Mouse (Mus musculus): ENCODE measurements around the gene Acot13.

Gene Acot13

DNA sequence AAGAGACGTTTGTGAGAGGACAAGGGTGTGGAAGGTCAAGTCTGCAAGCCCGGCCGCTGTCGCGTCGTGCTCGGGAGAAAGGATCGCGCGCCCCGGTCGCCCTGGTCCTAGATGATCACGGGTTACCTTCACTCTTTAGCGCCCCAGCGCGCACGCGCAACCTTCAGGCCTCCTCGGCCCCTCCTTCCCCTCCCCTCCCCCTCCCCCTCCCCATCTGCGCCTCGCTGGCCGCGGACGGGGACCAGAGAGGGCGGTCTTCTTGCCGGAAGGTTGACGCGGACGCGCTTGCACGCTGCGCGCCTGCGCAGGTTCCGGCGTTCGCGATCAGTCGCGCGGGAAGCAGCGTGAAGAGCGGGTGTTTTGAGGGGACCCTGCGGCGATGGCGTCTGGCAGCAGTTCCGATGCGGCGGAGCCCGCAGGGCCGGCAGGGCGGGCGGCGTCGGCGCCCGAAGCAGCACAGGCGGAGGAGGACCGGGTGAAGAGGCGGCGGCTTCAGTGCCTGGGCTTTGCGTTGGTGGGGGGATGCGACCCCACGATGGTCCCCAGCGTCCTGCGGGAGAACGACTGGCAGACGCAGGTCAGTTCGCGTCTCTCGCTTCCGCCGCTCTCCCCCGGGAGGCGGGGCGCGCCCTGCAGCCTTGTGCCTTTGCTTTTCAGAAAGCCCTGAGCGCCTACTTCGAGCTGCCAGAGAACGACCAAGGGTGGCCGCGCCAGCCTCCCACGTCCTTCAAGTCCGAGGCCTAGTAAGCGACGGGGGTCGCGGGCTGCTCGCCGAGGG is at the start of gene Acot13, which contains the start of gene Tdp2:
Gene Acot13, minus strand, starts transcription at position 188 of the 778 bp plus-strand sequence.
Gene Tdp2, plus strand, starts transcription at position 327 of the 778 bp plus-strand sequence.
- ChIA-PET POLR2A (interaction anchor here (0.6 to 14.8 kb wide), 24 partner anchors 9 to 269 kb away, joined by 3 to 200 read pairs (median 4); partner anchors contain the start of genes D130043K22Rik (in 2 of the 4), Aldh5a1 (in 1 of the 4) and Gmnn (in 1 of the 4)), CTCF (no interaction called here)

DNA sequence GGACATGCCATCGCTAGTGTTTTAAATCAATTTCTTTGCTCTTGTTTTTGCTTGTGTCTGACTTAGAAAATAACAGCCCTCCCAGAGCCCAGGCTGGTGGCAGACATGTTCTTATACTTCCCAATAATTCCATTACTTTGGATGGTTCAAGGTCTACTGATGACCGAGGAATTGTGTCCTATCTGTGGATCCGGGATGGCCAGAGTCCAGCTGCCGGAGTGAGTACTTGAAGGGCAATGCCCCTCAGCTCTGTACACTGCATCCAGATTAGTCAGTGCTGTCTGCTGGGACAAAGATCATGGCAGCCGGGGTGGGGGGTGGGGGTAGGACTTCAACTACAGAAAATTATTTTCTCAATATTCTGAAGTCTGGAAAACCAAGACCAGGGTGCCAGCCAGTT is 49.4 kb upstream of the Acot13 start:
- POLR2A ChIA-PET, result interaction anchor here in 1 of 4 experiments (1.6 kb wide), 1 partner anchor 41 kb away, joined by 6 read pairs; no protein-coding TSS in a partner anchor
- CTCF ChIA-PET, result interaction anchor here in 1 of 4 experiments (0.6 to 3.3 kb wide), 3 partner anchors 40 to 550 kb away, joined by 4 to 68 read pairs (median 19); no protein-coding TSS in a partner anchor

DNA sequence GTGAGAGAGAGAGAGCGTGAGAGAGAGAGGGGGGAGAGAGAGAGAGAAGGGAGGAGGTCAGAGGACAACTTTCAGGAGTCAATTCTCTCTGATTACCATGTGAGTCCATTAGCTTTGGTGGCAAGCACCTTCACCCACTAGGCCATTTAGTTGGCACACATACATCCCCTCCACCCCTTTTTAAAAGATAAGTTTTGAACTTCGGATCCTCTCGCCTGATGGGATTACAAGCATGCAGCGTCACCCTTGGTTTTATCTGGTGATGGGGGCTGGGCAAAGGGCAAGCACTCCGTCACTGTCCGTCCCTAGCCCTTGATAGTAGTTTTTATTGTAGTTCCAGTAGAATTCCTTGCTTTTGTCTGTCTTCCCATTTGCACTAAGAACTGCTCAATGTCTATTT is 48.9 kb upstream of the Acot13 start:
- POLR2A ChIA-PET, result no interaction called here
- CTCF ChIA-PET, result interaction anchor here in 1 of 4 experiments (0.6 kb wide), 1 partner anchor 549 kb away, joined by 4 read pairs; no protein-coding TSS in a partner anchor

DNA sequence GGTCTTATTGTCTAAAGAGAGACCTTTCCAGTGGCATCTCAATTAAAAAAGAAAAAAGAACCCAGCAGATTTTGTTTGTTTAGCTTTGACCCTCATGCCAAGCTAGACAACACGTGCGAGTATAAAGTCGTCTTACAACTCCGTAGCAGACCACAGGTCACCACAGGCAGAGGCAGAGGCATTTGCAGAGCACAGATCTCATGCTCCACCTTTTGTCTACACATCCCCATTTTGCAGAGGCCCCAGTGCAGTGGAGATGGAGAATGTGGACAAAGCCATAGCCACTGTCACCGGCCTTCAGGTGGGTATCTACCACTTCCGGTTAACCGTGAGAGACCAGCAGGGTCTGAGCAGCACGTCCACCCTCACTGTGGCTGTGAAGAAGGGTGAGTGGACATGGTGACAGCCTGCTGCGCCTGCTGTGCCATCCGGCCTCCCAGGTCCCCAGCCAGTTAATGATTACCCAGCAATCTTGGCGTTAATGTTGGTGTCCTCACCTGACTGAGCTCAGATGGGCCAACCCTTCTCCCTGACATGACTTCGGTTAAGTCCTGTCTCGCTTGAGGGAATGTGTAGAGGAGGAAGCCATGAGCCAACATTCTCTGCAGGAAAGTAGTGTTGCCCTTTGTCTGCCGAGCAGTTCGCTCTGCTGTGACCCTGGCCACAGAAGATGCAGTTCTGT is 48.2 kb upstream of the Acot13 start:
- POLR2A ChIA-PET, result interaction anchor here in 1 of 4 experiments (0.6 kb wide), 1 partner anchor 193 kb away, joined by 3 read pairs; no protein-coding TSS in a partner anchor
- CTCF ChIA-PET, result no interaction called here

DNA sequence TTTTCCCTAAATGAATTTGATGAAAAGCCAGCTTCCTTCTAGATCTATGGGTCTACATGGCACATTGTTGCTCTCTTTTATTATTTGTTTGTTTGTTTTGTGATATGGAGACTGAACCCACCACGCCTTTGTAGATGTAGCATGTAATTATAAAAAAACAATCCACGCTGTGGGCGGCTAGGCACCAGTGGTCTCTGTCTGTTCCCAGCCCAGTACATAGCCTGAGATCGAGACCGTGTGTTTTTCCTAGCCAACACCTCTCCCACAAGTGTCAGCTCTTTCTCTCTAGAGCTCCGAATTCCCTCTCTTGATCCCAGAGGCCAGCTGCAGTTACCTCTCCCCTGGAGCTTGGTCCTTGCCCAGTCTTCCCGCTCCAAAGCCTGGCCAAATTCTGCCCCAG is 36.9 kb upstream of the Acot13 start:
- POLR2A ChIA-PET, result interaction anchor here in 1 of 4 experiments (0.7 to 1.1 kb wide), 5 partner anchors 25 to 363 kb away, joined by 3 to 4 read pairs (median 3); no protein-coding TSS in a partner anchor
- CTCF ChIA-PET, result no interaction called here

DNA sequence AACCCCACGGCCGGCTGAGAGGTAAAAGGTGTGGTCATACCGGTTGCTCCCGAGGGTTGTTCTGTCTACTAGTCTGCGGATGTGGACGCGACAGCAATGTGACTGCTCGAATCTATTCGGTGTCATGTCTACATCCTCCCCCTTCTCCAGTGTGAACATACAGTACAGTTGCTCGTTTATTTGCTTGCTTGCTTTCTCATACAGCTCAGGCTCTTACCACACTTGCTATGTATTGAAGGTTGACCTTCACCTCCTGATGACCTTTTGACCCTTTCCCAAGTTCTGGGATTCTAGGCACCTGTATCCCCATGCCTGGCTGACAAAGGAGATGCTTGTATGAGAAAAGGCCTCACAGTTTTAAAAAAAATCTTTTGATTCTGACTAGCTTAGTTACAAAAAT is 36.4 kb upstream of the Acot13 start:
- ChIA-PET CTCF (interaction anchor here in 1 of 4 experiments (0.5 kb wide), 1 partner anchor 248 kb away, joined by 3 read pairs; no protein-coding TSS in a partner anchor), POLR2A (interaction anchor here in 2 of 4 experiments (0.9 to 1.4 kb wide), 4 partner anchors 15 to 115 kb away, joined by 3 to 4 read pairs (median 4); no protein-coding TSS in a partner anchor)

DNA sequence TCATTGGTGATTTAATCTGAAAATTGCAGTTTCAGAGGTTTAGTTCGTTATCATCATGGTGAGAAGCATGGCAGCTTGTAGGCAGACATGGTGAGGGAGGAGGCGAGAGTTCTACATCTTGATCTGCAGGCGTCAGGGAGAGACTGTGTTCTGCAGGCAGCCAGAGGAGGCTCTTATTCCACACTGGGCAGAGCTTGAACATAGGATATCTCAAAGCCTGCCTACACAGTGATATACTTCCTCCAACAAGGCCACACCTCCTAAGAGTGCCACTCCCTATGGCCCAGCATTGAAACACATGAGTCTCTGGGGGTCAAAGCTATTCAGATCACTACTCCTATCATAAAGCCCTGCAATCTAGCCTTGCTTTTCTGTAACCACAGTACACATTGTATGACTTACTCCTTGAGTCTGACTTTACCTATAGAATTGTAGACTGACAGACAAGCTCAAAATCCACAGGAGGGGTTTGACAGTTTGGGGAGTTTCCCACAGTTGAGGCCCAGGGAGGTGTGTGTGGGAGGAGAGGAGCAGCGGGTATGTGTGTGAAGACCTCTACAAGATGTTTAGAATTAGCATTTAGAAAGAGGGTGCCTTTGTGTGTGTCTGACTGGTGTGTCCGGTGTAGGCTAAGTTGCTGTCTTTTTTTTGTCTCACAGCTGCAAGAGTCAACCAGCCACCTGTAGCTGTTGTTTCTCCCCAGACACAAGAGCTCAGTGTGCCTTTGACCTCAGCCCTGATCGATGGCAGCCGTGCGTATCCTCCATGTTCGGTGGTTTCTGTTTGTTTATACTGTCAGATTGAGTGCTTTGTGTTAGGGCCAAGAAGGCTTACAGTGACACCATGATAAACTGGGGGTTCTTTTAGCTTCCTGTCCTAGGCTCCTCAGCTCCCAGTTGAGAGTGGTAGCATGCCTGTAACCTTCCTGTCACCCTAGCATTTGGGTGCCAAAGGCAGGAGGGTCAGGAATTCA is 35.4 kb upstream of the Acot13 start:
- CTCF ChIA-PET, result interaction anchor here in 2 of 4 experiments (0.5 to 1.3 kb wide), 5 partner anchors 16 to 1087 kb away, joined by 3 to 5 read pairs (median 3); no protein-coding TSS in a partner anchor
- POLR2A ChIA-PET, result interaction anchor here in 3 of 4 experiments (0.9 to 2.1 kb wide), 6 partner anchors 9 to 114 kb away, joined by 3 to 5 read pairs (median 4); no protein-coding TSS in a partner anchor

DNA sequence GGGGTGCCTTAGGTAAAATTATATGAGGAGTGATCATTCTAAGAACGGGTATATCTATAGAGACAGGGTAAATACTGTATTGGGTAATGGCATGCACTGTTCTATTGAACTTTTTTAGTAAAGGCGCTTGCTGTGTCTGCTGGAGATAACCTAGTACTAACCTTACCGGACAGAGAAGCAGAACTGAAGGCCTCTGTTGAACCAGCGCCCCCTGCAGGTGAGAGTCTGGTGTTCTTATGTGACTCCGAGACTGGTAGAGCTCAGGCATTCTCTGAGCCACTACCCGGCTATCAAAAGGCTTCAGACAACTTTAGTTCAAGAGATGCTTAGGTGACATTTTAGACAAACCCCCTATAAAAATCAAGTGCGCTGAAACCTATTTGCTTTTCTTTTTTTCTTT is 31.2 kb upstream of the Acot13 start:
- ChIA-PET CTCF (interaction anchor here (0.5 to 1.9 kb wide), 24 partner anchors 10 to 149 kb away, joined by 3 to 10 read pairs (median 3); partner anchors contain the start of gene Aldh5a1 (in 1 of the 4)), POLR2A (interaction anchor here in 2 of 4 experiments (0.6 to 2.4 kb wide), 12 partner anchors 11 to 88 kb away, joined by 3 to 7 read pairs (median 3); no protein-coding TSS in a partner anchor)

DNA sequence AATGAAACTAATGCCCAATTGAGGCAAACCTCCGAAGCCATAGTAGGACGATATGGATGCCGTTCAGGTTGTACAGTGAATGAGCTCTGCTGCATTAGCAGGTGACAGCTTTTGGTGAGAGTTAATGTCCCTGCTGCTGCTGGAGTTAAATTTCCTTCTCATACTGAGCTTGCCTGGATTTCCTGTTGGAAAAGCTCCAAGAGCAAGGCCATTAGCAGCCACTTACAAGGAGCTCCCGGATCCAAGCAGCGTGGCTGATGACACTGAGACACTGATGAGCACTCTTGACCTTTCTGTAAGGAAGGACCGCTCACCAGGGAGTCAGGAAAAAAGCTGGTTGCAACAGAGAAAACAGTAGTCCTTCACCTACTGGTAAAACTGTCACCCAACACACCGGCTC is 30.7 kb upstream of the Acot13 start:
- ChIA-PET CTCF (interaction anchor here (0.7 to 1.9 kb wide), 12 partner anchors 9 to 127 kb away, joined by 3 to 9 read pairs (median 4); no protein-coding TSS in a partner anchor), POLR2A (interaction anchor here in 2 of 4 experiments (0.6 to 2.4 kb wide), 10 partner anchors 14 to 1123 kb away, joined by 3 to 8 read pairs (median 4); no protein-coding TSS in a partner anchor)

DNA sequence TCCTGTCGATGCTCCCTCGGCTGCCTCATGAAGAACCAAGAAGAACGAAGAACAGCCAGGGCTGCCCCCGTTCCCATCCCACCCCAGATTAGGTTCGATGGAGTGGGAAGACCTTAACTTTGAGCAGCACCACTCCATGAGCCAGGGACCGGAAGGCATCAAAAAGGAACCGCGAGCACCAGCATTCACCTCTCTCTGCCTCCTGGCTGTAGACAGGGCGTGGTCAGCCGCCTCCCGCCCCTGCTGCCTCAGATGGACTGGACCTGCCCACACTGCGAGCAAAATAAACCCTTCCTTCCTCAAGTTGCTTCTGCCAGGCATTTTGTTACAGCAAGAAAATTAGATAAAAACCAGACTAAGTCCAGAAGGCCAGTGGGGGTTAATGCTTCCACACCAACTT is 29.7 kb upstream of the Acot13 start:
- CTCF ChIA-PET, result interaction anchor here in 1 of 4 experiments (1.6 kb wide), 1 partner anchor 59 kb away, joined by 3 read pairs; no protein-coding TSS in a partner anchor

DNA sequence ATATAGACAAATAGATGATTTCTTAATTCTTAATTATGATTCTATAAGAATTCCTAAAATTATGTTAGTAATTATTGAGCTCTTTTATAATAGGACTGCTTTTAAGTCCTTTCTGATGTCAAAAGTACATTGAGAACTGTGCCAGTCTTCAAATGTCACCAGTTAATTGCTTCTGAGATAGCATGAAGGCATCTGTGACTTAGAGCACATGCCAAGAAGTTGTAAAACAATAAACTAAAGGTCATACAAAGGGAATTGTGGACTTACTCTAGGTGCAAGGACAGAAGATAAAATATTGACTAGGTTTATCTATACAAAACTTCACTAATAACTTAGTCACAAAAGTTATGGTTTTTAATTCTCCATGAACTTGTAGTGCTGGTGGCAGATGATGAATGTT is 27.8 kb upstream of the Acot13 start:
- ChIA-PET CTCF (no interaction called here), POLR2A (interaction anchor here in 1 of 4 experiments (0.6 kb wide), 1 partner anchor 38 kb away, joined by 3 read pairs; no protein-coding TSS in a partner anchor)

More for the DNA sequence above, 29.7 kb upstream of the Acot13 start:
- POLR2A ChIA-PET, result interaction anchor here in 1 of 4 experiments (1.1 to 1.9 kb wide), 4 partner anchors 16 to 44 kb away, joined by 3 to 8 read pairs (median 4); no protein-coding TSS in a partner anchor

DNA sequence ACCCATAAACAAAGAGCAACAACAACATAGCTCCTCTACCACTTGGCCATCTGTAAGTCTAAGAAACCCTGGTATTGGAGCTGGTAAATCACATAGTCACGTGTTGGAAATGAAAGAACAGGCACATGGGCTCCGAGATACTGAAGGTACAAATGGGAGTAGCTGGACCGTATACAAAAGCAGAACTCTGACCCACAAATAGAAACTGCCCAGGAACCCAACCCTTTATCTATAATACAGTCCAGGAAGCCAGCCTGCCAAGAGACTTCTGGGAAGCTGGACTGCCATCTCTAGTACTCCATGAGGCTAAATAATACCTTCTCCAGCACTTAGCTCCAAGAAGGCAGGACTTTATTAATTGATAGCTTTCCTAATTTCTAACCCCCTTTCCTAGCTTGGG is 21.2 kb upstream of the Acot13 start:
- CTCF ChIA-PET, result interaction anchor here in 1 of 4 experiments (1.4 kb wide), 1 partner anchor 10 kb away, joined by 8 read pairs; no protein-coding TSS in a partner anchor
- POLR2A ChIA-PET, result interaction anchor here in 2 of 4 experiments (0.6 to 1.5 kb wide), 7 partner anchors 9 to 54 kb away, joined by 3 to 4 read pairs (median 3); no protein-coding TSS in a partner anchor

DNA sequence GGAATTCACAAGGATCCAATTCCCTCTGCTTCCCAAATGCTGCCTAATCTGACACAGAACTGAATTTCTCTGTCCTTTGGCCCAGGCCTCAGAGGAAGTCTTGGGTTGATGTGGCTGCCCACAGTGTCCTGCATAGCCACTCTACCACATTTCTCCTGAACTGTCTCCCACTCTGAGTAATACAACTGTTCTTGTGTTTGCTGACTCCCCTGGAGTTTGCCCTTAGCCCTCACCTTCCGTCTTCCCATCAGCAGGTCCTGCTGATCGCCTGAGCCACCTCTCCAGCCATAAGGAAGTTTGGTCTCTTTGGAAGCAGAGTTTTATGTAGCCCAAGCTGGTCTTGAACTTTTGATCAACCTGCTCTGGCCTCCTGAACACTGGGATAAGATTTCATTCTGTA is 20.6 kb upstream of the Acot13 start:
- CTCF ChIA-PET, result interaction anchor here in 1 of 4 experiments (1.4 kb wide), 1 partner anchor 10 kb away, joined by 8 read pairs; no protein-coding TSS in a partner anchor
- POLR2A ChIA-PET, result interaction anchor here in 2 of 4 experiments (1.1 to 1.5 kb wide), 4 partner anchors 8 to 31 kb away, joined by 3 to 4 read pairs (median 4); no protein-coding TSS in a partner anchor

DNA sequence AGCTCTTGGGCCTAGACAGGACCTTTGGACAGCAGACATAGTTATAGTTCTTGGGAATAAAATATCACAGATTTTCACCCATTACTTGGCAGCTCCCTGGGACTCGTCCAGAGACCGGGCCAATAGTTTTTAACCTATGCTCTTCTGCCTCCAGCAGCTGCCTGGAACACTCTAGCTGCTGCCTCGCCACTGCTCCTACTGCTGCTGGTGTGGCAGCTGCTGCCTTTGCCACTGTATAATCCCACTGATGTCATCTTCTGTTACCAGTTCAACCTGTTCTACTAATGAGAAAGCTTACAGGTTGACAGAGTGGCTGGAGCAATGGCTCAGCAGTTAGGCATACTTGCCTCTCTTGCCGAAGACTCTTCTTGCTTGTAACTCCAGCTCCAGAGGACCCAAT is 18.0 kb upstream of the Acot13 start:
- ChIA-PET CTCF (interaction anchor here in 2 of 4 experiments (1.2 to 1.7 kb wide), 2 partner anchors 13 kb away, joined by 3 to 4 read pairs; no protein-coding TSS in a partner anchor), POLR2A (interaction anchor here in 2 of 4 experiments (1.1 to 2.4 kb wide), 9 partner anchors 9 to 71 kb away, joined by 3 to 12 read pairs (median 4); no protein-coding TSS in a partner anchor)

DNA sequence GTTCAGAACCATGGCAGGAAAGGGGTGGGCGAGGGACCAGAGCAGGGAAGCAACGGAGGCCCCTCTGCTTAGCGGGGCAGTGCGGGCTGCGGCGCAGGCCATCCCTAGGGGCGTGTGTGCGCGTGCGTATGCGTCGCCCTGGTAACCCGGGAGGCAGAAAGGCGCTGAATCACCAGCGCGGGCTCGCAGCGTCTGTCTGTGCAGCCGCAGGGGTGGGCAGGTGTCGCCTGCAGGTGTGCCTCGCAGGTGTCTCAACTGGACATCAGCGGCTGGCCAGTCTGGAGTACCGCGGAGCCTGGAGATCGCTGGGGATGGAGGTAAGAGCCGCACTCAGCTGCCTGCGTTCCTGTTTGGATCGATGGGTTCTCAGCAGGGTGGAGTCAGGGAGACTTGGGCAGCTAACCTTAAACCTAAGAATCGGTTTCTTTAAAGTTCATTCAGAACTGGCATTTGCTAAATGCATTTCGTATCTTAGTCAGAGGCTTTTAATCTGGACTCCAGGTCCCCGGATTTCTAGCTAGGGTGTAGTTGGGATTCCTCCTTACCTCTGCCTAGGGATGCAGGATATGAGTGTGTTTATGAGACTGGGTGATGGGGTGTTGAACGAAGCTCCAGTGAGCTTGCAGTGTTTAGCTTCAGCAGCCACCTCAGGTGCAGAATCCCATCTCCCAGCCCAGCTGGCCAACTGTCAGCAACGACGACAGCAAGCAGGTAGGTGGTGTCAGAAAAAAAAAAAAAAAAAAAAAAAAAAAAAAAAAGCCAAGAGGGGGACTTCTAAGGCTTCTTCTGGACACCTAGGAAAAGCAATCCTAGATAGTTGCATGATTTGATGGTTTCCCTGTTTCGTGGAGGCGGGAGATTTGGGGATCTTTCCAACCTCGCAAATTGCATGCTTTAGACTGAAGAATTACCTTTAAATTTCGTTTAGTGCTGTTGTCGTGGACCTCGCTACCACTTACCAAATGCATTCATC is 13.9 kb upstream of the Acot13 start, which contains the start of gene D130043K22Rik:
Gene D130043K22Rik, plus strand, starts transcription at position 153 of the 973 bp plus-strand sequence.
- ChIA-PET CTCF (interaction anchor here in 2 of 4 experiments (0.6 to 0.8 kb wide), 3 partner anchors 31 to 92 kb away, joined by 3 read pairs; no protein-coding TSS in a partner anchor), POLR2A (interaction anchor here in 3 of 4 experiments (0.6 to 14.8 kb wide), 11 partner anchors 8 to 279 kb away, joined by 3 to 200 read pairs (median 5); no protein-coding TSS in a partner anchor)

Data from embryonic stem cell, embryonic (primary cell).